In genomic region chr7:143294690-143295355, GRCm38 (mm10) we compare ENCODE assay signal across 8 mouse cellular contexts.
DNase-seq lines count a peak whose midpoint lies in the region; ATAC-seq and TF ChIP-seq lines count a peak whose summit lies in the region.

No protein-coding gene starts in this region.

- 47% methylated on average over 20 of the region's 20 CpGs for WGBS in kidney, adult 2 months
- 53% methylated on average over 20 of the region's 20 CpGs for WGBS in forebrain, postnatal 0 days
- WGBS in macrophage (ENCODE audit: missing documents) = 24% methylated on average over 20 of the region's 20 CpGs

- no peaks in the 10 kb centered on the region for H3K4me1 ChIP-seq in kidney, adult 2 months (ENCODE audit: control insufficient read depth, insufficient read depth, low read length)
- H3K4me1 ChIP-seq in ES-E14 (ENCODE audit: control insufficient read depth in 2 of 2, insufficient read depth in 2 of 2, low read length in 2 of 2, poor library complexity in 1 of 2) = peaks cover 2 to 6% of the 10 kb centered on the region in 2 experiments; a peak in 3 of 4 replicates
- H3K4me1 ChIP-seq in forebrain, postnatal 0 days (ENCODE audit: insufficient read depth) = 0 out of 2 replicates have a peak, but pooled peaks cover 5% of the 10 kb centered on the region

- TF ChIP-seq CTCF in kidney, adult 2 months (conservative IDR thresholded peaks at IDR 0.05; ENCODE audit: insufficient read depth, insufficient read length, low read depth, low read length) = no peak
- no peak for TF ChIP-seq CTCF in forebrain, postnatal 0 days (IDR thresholded peaks at IDR 0.05; ENCODE audit: low read depth)

- peak overlapping the region; percentile 62 for H3K4me3 ChIP-seq in kidney, adult 2 months (ENCODE audit: insufficient read depth, low read depth, low read length)
- H3K4me3 ChIP-seq in ES-E14 (ENCODE audit: insufficient read depth in 1 of 2, low read depth in 1 of 2, low read length in 2 of 2, poor library complexity in 1 of 2, severe bottlenecking in 1 of 2) = peak overlapping the region; percentile 75 to 83
- H3K4me3 ChIP-seq in forebrain, postnatal 0 days (ENCODE audit: low read depth, low read length) = peak overlapping the region; percentile 46
- H3K4me3 ChIP-seq in macrophage (ENCODE audit: inconsistent target) = peak overlapping the region; percentile 62

- DNase-seq in kidney, adult 2 months = no peak
- no peak for DNase-seq in kidney, adult 11 months
- DNase-seq in ES-E14 (ENCODE audit: low read depth, low spot score) = no peak
- DNase-seq in forebrain, postnatal 0 days = peak; percentile 18
- no peak for DNase-seq in left cerebral cortex, postnatal 25 days (ENCODE audit: low spot score in 2 of 2)
- DNase-seq in natural killer cell, adult 2 months (ENCODE audit: low spot score in 2 of 2) = no peak
- DNase-seq in left cerebral cortex, postnatal 36 days (ENCODE audit: low spot score in 2 of 2) = no peak

- peaks cover 2% of the 10 kb centered on the region; the same call in 1 of the 2 replicates for H3K9me3 ChIP-seq in ES-E14 (ENCODE audit: control insufficient read depth, insufficient read depth, low read depth, low read length)
- no peaks in the 10 kb centered on the region for H3K9me3 ChIP-seq in forebrain, postnatal 0 days (ENCODE audit: low read length)

- no peak for ATAC-seq in forebrain, postnatal 0 days

- no peak for TF ChIP-seq POLR2A in kidney, adult 2 months (IDR thresholded peaks at IDR 0.05; ENCODE audit: low read depth, low read length)

- H3K4me2 ChIP-seq in forebrain, postnatal 0 days (ENCODE audit: low read depth) = peak overlapping the region; percentile 53

- peak overlapping the region; percentile 72 for H3K9ac ChIP-seq in ES-E14 (ENCODE audit: insufficient read depth, low read depth, low read length, poor library complexity, severe bottlenecking)
- peak overlapping the region; percentile 52 for H3K9ac ChIP-seq in forebrain, postnatal 0 days

- peaks cover 64% of the 10 kb centered on the region for H3K79me2 ChIP-seq in macrophage (ENCODE audit: inconsistent target)

- H3K27me3 ChIP-seq in kidney, adult 2 months (replicated peaks; ENCODE audit: control insufficient read depth, insufficient read depth, low read length) = no peaks in the 10 kb centered on the region
- no peaks in the 10 kb centered on the region for H3K27me3 ChIP-seq in forebrain, postnatal 0 days (ENCODE audit: insufficient read depth, low read length)

- in situ Hi-C loops in ES-E14 (cut with MboI; ENCODE audit: low sequenced_read_pairs in 2 of 2, unreplicated experiment in 2 of 2) = no loop called here

- intact Hi-C loops in left cerebral cortex, postnatal 25 days (cut with DNase I) = no loop called here
- intact Hi-C loops in left cerebral cortex, postnatal 36 days (cut with DNase I) = no loop called here

- H3K27ac ChIP-seq in kidney, adult 2 months (ENCODE audit: insufficient read depth, low read depth, low read length) = no peak overlapping the region
- H3K27ac ChIP-seq in ES-E14 (ENCODE audit: insufficient read depth, low read depth, low read length, poor library complexity, severe bottlenecking) (no peak overlapping the region), macrophage (peak overlapping the region; percentile 66)
- H3K27ac ChIP-seq in forebrain, postnatal 0 days (ENCODE audit: low read depth, low read length) = peak overlapping the region; percentile 73; the same call in 1 of the 2 replicates

- no peaks in the 10 kb centered on the region for H3K36me3 ChIP-seq in kidney, adult 2 months (ENCODE audit: control insufficient read depth, insufficient read depth, low read length)
- peaks cover 3% of the 10 kb centered on the region; the same call in 1 of the 2 replicates for H3K36me3 ChIP-seq in ES-E14 (ENCODE audit: control insufficient read depth, insufficient read depth, low read length, poor library complexity, severe bottlenecking)
- H3K36me3 ChIP-seq in forebrain, postnatal 0 days (ENCODE audit: insufficient read depth) = no peaks in the 10 kb centered on the region
- no peaks in the 10 kb centered on the region for H3K36me3 ChIP-seq in macrophage (ENCODE audit: inconsistent target)

TF ChIP-seq in ES-E14, 5 proteins besides CTCF, POLR2A, EP300 and RAD21:
- no peak for TF ChIP-seq ZNF384 (IDR thresholded peaks at IDR 0.05; ENCODE audit: low read depth, low read length)
- TF ChIP-seq ZC3H11A (IDR thresholded peaks at IDR 0.05; ENCODE audit: borderline replicate concordance, low read depth, low read length) = no peak
- no peak for TF ChIP-seq HCFC1 (IDR thresholded peaks at IDR 0.05; ENCODE audit: borderline replicate concordance, insufficient read depth, low read length)
- no peak for TF ChIP-seq MAFK (IDR thresholded peaks at IDR 0.05; ENCODE audit: insufficient read depth, low read depth, low read length)
- no peak; the same call in 1 of the 2 replicates for TF ChIP-seq CHD2 (IDR thresholded peaks at IDR 0.05; ENCODE audit: low read depth, low read length)

Comparison
In these comparisons a context has a peak if more than half of its experiments do, and no peak if none do; other contexts are left out.
1. H3K27ac ChIP-seq: peak in forebrain, postnatal 0 days (single experiment) and macrophage (single experiment); none in kidney, adult 2 months (single experiment) and ES-E14 (single experiment).
2. Peak in every context shown above with its lines, with median percentiles within 50 percentile points of each other: H3K4me3 ChIP-seq.